Mouse (Mus musculus): ENCODE measurements around the gene Tmem40. TPM values are rescaled to one million over a fixed set of nuclear protein-coding genes. Genes with fewer than 3 reads are reported as not detected.

Tmem40 gene
- total and polyA plus RNA-seq, 2 experiments from 2014 or later = 0.68 to 2.5 TPM

GRCm38 (mm10) chr6:115695124-115695523 is 67.1 kb downstream of the Tmem40 start:
- Histone ChIP-seq H3K27ac (no peak overlapping the region), H3K36me3 (ENCODE audit: insufficient read depth, low read length) (no peaks in the 10 kb centered on the region), H3K9me3 (ENCODE audit: low read length) (no peaks in the 10 kb centered on the region), H3K4me2 (ENCODE audit: low read depth, low read length) (no peak overlapping the region), H3K4me1 (ENCODE audit: insufficient read depth, low read length) (no peaks in the 10 kb centered on the region; the same call in 1 of the 2 replicates), H3K9ac (replicated peaks; ENCODE audit: low read length) (no peak overlapping the region), H3K4me3 (ENCODE audit: low read length) (no peak overlapping the region), H3K27me3 (ENCODE audit: insufficient read depth, low read length) (no peaks in the 10 kb centered on the region)
- TF ChIP-seq CTCF (IDR thresholded peaks at IDR 0.05; ENCODE audit: low read depth) = no peak
- no peak for ATAC-seq
- no peak for DNase-seq (ENCODE audit: low spot score)
- 53% methylated on average over 7 of the region's 7 CpGs for WGBS

DNA sequence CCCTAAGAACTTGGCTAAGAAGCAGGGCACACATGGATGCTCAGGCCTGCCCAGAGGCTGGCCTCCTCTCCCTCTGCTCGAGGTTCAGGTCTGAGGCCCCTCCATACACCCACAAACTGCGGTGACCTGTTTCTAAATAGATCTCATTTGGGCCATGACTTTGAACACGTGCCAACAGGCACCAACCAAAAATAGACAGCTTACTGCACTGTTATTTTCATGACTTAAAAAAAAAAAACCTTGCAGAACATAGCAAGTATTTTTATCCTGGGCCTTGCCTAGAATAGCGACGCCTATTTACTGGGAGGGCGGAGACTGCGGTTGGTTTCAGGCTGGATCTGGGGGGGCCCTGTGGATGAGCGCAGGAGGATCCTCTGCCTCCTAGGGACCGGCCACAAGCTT is 67.8 kb downstream of the Tmem40 start:
- DNase-seq (ENCODE audit: low spot score) (no peak), ATAC-seq (no peak)
- no peaks in the 10 kb centered on the region for H3K27me3 ChIP-seq (ENCODE audit: insufficient read depth, low read length)
- H3K9me3 ChIP-seq (ENCODE audit: low read length) = no peaks in the 10 kb centered on the region
- H3K4me2 ChIP-seq (ENCODE audit: low read depth, low read length) = no peak overlapping the region
- H3K4me3 ChIP-seq (ENCODE audit: low read length) = no peak overlapping the region
- WGBS = 54% methylated on average over 9 of the region's 9 CpGs
- no peaks in the 10 kb centered on the region for H3K36me3 ChIP-seq (ENCODE audit: insufficient read depth, low read length)
- H3K4me1 ChIP-seq (ENCODE audit: insufficient read depth, low read length) = no peaks in the 10 kb centered on the region; the same call in 1 of the 2 replicates
- TF ChIP-seq CTCF (IDR thresholded peaks at IDR 0.05; ENCODE audit: low read depth) = no peak
- no peak overlapping the region for H3K9ac ChIP-seq (replicated peaks; ENCODE audit: low read length)
- H3K27ac ChIP-seq = no peak overlapping the region

- 73% methylated on average over 5 of the region's 5 CpGs for WGBS
- Histone ChIP-seq H3K27me3 (ENCODE audit: insufficient read depth, low read length) (no peaks in the 10 kb centered on the region), H3K9ac (replicated peaks; ENCODE audit: low read length) (no peak overlapping the region), H3K27ac (no peak overlapping the region), H3K9me3 (ENCODE audit: low read length) (no peaks in the 10 kb centered on the region), H3K4me2 (ENCODE audit: low read depth, low read length) (no peak overlapping the region), H3K36me3 (ENCODE audit: insufficient read depth, low read length) (no peaks in the 10 kb centered on the region), H3K4me3 (ENCODE audit: low read length) (no peak overlapping the region), H3K4me1 (ENCODE audit: insufficient read depth, low read length) (no peaks in the 10 kb centered on the region; the same call in 1 of the 2 replicates)
- peak; percentile 52 for TF ChIP-seq CTCF (IDR thresholded peaks at IDR 0.05; ENCODE audit: low read depth)
- ATAC-seq (no peak), DNase-seq (ENCODE audit: low spot score) (no peak)
Observed at GRCm38 (mm10) chr6:115692963-115693730, 69.1 kb downstream of the Tmem40 start.

GRCm38 (mm10) chr6:115692163-115692950 is 69.9 kb downstream of the Tmem40 start:
- 58% methylated on average over 9 of the region's 9 CpGs for WGBS
- Histone ChIP-seq H3K4me2 (ENCODE audit: low read depth, low read length) (no peak overlapping the region), H3K4me1 (ENCODE audit: insufficient read depth, low read length) (no peaks in the 10 kb centered on the region), H3K27me3 (ENCODE audit: insufficient read depth, low read length) (no peaks in the 10 kb centered on the region), H3K4me3 (ENCODE audit: low read length) (no peak overlapping the region), H3K9me3 (ENCODE audit: low read length) (no peaks in the 10 kb centered on the region), H3K27ac (no peak overlapping the region), H3K36me3 (ENCODE audit: insufficient read depth, low read length) (no peaks in the 10 kb centered on the region), H3K9ac (replicated peaks; ENCODE audit: low read length) (no peak overlapping the region)
- DNase-seq (ENCODE audit: low spot score) = no peak
- ATAC-seq = no peak
- no peak for TF ChIP-seq CTCF (IDR thresholded peaks at IDR 0.05; ENCODE audit: low read depth)

- H3K27ac ChIP-seq = no peak overlapping the region
- no peak for TF ChIP-seq CTCF (IDR thresholded peaks at IDR 0.05; ENCODE audit: low read depth)
- ATAC-seq (no peak), DNase-seq (ENCODE audit: low spot score) (no peak)
- 97% methylated on average over 4 of the region's 4 CpGs for WGBS
- no peaks in the 10 kb centered on the region for H3K27me3 ChIP-seq (ENCODE audit: insufficient read depth, low read length)
- no peak overlapping the region for H3K4me2 ChIP-seq (ENCODE audit: low read depth, low read length)
- H3K4me1 ChIP-seq (ENCODE audit: insufficient read depth, low read length) = no peaks in the 10 kb centered on the region
- H3K9ac ChIP-seq (replicated peaks; ENCODE audit: low read length) = no peak overlapping the region
- H3K9me3 ChIP-seq (ENCODE audit: low read length) = 0 out of 2 replicates have a peak, but pooled peaks cover 5% of the 10 kb centered on the region
- no peaks in the 10 kb centered on the region for H3K36me3 ChIP-seq (ENCODE audit: insufficient read depth, low read length)
- no peak overlapping the region for H3K4me3 ChIP-seq (ENCODE audit: low read length)
Observed at GRCm38 (mm10) chr6:115690105-115690504, 72.1 kb downstream of the Tmem40 start.

DNA sequence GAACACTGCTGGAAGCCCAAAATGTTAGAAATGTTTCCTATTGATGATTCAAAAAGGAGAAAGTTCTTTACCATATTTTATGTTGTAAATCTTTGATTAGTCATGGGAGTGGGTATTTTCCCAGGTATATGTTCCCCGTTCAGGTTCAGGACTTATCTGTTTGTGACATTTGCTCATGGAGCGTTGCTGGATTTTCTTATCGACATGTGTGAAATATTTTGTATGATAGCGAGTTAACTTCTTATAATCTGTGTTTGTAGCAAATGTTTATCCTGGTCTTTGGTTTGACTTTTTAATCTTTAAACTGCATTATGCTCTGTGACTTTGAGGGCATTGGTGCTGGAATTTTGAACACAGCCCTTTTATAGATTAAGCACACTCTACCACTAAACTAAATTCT is 73.6 kb downstream of the Tmem40 start:
- no peak overlapping the region for H3K4me3 ChIP-seq (ENCODE audit: low read length)
- no peak overlapping the region for H3K27ac ChIP-seq
- H3K36me3 ChIP-seq (ENCODE audit: insufficient read depth, low read length) = no peaks in the 10 kb centered on the region
- H3K4me1 ChIP-seq (ENCODE audit: insufficient read depth, low read length) = no peaks in the 10 kb centered on the region
- H3K4me2 ChIP-seq (ENCODE audit: low read depth, low read length) = no peak overlapping the region
- H3K9ac ChIP-seq (replicated peaks; ENCODE audit: low read length) = no peak overlapping the region
- ATAC-seq (no peak), DNase-seq (ENCODE audit: low spot score) (no peak)
- 95% methylated on average over 4 of the region's 4 CpGs for WGBS
- TF ChIP-seq CTCF (IDR thresholded peaks at IDR 0.05; ENCODE audit: low read depth) = no peak
- 0 out of 2 replicates have a peak, but pooled peaks cover 5% of the 10 kb centered on the region for H3K9me3 ChIP-seq (ENCODE audit: low read length)
- no peaks in the 10 kb centered on the region for H3K27me3 ChIP-seq (ENCODE audit: insufficient read depth, low read length)
